Mouse (Mus musculus) thymus, postnatal 14 days (tissue): ENCODE data around the gene Gon4l.
"Not testable (repeated sequence)": the region's sequence is repeated elsewhere in the genome, so short reads cannot be mapped to it uniquely, and the experiment has no call there.

Experiments
- DNase-seq: peaks from one replicate; pipeline ENCODE4 v3.0.0; 2021

Gon4l gene

GRCm38 (mm10) chr3:88834951-88835491 lies at the start of gene Gon4l:
Gon4l (plus strand) TSS chr3:88835231.
- DNase-seq, result peak; percentile 43

GRCm38 (mm10) chr3:88786323-88786722 lies 48.7 kb upstream of the Gon4l start:
- not testable (repeated sequence) for DNase-seq

- DNase-seq, result not testable (repeated sequence)
Measured at GRCm38 (mm10) chr3:88786805-88787204, 48.2 kb upstream of the Gon4l start.

GRCm38 (mm10) chr3:88788033-88788432 lies 47.0 kb upstream of the Gon4l start:
- DNase-seq, result not testable (repeated sequence)

- not testable (repeated sequence) for DNase-seq
Measured at GRCm38 (mm10) chr3:88797507-88797906, 37.5 kb upstream of the Gon4l start.

DNA sequence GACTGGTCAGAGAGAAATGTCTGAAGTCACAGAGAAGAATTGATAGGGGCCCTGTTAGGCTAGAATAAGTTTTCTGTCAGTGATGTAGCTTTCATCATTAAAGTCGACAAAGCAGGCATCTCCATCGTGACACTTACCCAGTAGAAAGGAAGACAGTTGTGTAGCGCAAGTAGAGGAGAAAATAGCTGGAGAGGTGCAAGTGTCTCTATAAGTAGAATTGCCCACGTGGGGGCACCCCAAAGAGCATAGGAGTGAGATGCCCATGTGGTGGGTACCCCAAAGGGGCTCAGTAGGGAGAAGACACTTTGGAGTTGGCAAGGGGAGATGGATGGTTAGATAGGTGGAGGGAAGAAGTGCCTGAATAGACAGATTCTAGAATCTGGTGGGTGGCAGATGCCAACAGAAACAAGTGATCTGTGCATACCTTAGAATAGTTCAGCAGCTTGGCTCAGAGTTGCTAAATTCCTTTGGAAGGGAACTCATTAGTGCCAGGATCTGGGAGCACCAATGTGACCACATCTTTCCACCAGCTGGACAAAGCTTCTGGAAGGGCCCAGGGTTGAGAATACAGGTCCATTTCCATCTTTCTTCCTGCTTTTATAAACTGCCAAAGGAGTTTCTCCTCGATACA lies 31.0 kb upstream of the Gon4l start:
- DNase-seq, result no peak

- DNase-seq, result peak; percentile 19
Measured at GRCm38 (mm10) chr3:88825710-88826109, 9.3 kb upstream of the Gon4l start.

GRCm38 (mm10) chr3:88827231-88827630 lies 7.8 kb upstream of the Gon4l start:
- DNase-seq, result no peak

DNA sequence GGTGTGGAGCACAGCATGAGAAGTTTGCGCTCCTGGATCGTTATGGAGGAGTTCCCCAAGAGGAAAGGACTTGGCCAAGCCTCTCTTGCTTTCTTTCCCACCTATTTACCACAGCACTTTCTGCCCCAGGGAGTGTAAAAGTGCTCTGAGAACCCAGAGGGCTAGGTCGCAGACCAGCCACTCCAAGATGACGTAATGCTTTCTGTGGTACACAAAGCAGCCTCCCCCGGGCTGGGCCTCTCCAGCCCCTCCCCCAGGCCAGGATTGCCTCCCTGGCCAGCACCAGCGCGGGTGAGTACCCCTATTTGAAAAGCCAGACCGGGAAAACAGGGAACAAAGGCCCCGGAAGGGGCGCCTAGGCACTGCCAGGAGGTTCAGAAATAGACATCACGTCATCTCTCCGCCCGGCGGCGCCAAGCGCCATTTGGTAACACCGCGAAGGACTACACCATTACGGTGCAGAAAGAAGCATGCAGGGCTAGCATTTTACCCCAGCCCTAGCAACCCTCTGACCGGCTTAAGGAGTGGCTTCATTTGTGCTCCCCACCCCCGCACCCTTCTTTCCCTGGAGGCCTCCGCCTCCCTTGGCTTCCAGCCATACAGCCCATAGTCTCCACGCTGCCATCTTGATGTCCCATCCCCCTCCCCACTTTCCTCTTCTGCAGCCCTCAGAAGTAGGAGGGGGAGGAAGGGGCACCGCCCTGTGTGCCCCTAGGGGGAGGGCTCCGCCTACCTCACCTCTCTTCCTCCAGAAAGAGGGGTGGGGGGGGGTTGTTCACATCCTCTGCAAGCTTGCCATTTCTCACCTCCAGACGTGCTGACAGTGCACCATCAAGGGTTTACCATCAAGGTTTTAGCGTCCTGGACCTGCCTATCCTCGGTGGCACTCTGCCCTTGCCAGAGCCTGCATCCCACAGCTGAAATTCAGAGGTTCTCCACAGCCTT lies 3.6 kb upstream of the Gon4l start:
- DNase-seq, result peak; percentile 37

GRCm38 (mm10) chr3:88832388-88832787 lies 2.6 kb upstream of the Gon4l start:
- peak; percentile 50 for DNase-seq

- no peak for DNase-seq
Measured at GRCm38 (mm10) chr3:88849172-88849571, 14.1 kb downstream of the Gon4l start.

DNA sequence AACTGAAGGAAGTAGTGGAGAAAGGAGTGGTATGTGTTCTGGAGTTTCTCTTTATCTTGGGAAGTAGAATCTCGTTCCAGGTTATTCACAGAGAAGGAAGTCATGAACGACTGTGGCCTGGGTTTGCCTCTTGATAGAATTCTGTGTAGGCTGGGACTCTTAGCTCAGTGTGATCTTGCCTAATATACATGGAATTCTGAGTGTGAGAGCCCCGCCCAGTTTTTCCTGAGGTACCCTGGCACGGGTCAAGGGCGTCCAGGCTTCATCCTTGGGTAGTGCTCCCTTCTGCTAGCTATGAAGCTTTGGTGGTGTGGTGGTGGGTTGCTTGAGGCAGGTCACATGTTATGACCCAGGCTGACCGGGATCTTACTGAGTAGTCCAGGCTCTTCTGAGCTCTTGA lies 20.8 kb downstream of the Gon4l start:
- no peak for DNase-seq

DNA sequence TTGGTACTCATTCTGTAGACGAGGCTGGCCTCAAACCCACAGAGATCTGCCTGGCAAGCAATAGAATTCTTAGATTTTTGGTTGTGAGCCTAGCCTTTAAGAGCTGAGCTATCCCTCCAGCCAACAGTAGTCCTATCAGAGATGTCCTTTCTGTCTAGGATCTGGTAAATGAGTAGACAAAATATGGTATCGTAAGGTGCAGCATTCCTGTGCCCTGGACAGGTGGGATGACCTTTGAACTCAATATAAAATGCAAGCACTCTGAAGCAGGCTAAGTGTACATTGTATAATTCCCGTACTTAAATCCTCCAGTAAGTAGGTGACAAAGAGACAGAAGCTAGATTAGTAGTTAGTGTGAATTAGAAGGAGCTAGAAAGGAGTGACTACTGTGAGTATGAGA lies 27.1 kb downstream of the Gon4l start:
- DNase-seq, result no peak

DNA sequence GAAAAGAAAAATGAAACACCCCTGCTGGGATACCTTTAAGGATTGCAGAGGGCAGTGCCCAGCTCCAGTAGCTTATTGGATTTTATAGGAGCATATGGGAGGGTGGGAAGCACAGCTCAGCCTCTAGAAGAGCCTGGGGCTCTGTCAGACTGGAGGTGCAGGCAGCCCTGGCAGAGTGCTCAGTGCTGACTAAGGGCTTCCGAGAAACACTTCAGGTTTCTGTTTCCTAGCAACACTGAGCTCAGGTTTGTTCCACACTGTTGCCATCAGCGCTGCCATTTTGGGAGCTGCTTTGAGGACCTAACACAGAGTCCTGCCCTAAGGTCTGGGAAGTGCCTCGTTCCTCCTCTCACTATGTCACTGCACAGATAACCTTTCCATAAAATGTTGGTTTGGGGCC lies 31.7 kb downstream of the Gon4l start:
- not testable (repeated sequence) for DNase-seq

- not testable (repeated sequence) for DNase-seq
Measured at GRCm38 (mm10) chr3:88867177-88867576, 32.1 kb downstream of the Gon4l start.

GRCm38 (mm10) chr3:88868449-88868848 lies 33.4 kb downstream of the Gon4l start:
- DNase-seq, result not testable (repeated sequence)

- not testable (repeated sequence) for DNase-seq
Measured at GRCm38 (mm10) chr3:88882536-88882935, 47.5 kb downstream of the Gon4l start.

DNA sequence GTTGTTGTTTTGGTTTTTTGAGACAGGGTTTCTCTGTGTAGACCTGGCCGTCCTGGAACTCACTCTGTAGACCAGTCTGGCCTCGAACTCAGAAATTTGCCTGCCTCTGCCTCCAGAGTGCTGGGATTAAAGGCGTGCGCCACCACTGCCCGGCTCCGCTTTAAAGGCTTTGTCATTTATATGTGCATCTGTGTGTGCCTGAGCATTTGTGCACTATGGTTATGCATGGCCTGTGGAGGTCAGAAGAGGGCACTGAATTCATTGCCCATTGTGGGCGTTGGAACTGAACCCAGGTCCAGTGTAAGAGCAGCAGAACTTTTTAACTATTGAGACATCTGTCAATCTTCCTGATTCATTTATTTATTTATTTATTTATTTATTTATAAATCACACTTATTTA lies 58.0 kb downstream of the Gon4l start:
- not testable (repeated sequence) for DNase-seq

- no peak for DNase-seq
Measured at GRCm38 (mm10) chr3:88904803-88905202, 69.8 kb downstream of the Gon4l start.

DNA sequence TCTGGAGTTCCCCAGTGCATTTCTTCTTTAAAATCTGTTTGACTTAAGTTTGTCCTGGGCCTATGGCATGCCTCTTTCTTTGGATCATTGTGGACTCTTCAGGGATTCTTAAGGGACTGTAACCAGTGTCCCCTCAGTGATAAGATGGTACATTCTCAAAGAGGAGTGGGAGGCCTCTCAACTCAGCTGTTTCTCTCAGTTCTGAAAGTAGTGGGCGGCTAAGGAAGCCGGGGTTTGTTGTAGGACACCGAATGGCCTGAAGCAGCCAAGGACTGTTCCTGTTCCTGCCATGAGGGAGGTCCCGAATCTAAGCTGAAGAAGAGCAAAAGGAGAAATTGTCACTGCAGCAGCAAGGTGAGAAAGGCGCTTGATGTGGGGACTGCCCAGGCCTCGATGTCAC lies 70.2 kb downstream of the Gon4l start:
- DNase-seq, result no peak

- no peak for DNase-seq
Measured at GRCm38 (mm10) chr3:88905741-88906140, 70.7 kb downstream of the Gon4l start.

DNA sequence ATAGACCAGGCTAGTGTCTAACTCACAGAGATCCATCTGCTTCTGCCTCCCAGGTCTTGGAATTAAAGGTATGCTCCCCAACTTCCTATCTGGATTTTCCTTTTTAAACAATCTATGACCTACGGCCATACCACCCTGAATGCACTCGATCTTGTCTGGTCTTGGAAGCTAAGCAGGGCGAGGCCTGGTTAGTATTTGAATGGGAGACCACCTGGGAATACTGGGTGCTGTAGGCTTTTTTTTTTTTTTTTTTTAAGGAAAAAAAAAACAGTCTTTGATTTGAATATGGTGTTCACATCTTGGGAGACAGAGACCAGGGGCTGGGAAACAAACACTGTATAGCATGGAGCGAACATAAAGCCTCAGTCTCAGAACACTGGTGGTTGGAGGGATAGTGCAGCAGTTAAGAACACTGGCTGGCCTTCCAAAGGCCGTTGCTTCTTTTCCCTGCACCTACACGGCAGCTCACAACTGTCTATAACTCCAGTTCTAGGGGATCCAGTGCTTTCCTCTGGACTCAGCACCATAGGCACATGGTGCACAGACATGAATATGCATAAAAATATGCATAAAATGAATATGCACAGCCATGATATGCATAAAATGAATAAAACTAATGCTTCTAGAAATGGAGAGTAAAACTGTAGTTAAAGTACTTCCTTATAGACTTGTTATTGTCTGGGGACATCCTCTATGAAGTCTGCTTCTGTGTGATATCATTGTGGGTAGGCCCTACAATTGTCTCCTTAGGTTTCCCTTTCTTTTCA lies 71.5 kb downstream of the Gon4l start:
- DNase-seq, result no peak

GRCm38 (mm10) chr3:88912585-88912984 lies 77.6 kb downstream of the Gon4l start:
- no peak for DNase-seq
